Mouse (Mus musculus) urinary bladder, postnatal 25 days (tissue): ENCODE data around the gene Nyx.

Source experiments
- DNase-seq: peaks from one replicate; pipeline ENCODE4 v3.0.0; 2022; ENCODE audit warnings: low spot score

Gene Nyx

GRCm38 (mm10) chrX:13492922-13493321 is 27.0 kb downstream of the Nyx start:
- DNase-seq, result no peak

DNA sequence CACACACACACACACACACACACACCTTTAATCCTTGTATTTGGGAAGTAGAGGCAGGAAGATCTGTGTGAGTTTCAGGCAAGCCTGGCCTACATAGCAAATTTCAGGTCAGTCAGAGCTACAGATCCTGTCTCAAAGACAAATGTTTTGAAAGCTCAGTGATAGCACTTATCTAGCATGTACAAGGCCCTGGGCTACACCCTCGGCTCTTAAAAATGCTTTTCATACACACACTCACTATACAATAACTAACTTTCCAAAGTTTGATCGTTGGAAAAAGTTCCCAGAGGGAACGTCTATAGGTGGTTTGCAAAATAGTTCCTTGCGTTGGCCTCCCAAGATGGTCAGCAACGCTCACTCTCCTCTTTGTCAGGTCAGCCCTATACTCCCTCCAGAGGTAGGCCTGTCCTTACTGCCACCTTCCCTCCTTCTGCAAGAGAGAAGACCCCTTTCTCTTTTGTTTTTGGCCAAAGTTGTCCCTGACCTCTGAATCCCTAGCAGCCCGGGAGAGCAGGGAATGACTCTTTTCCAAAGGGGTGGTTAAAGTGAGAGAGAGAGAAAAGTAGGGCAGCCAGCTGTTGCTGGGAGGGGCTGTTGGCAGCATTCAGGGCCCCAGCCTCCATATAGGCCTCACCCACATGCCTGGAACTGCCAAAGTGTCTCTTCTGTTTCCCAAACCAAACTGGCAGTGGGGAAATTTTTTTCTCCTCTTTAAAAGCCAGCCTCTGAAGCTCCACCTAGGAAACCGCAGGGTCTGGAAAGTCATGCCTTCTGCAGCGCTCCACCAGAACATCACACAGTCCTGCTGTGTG is 29.2 kb downstream of the Nyx start:
- no peak for DNase-seq

DNA sequence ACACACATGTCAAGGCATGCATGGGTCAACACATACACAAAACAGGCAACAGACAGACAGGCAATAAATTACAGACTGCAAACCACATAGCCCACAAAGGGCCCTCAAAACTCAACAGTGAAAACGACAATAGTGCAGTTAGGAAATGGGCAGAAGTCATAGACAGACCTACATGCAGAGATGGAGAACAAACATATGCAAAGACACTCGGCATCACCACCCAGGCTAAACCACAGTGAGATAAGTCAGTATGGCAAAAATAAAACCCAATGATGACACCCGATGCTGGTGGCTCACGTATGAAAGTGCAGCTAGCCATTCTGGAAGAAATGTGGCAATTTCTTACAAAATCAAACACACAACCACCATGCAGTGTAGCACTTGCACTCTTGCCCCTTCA is 34.4 kb downstream of the Nyx start:
- DNase-seq, result no peak

GRCm38 (mm10) chrX:13502862-13503375 is 37.0 kb downstream of the Nyx start:
- no peak for DNase-seq

GRCm38 (mm10) chrX:13504389-13504788 is 38.5 kb downstream of the Nyx start:
- DNase-seq, result no peak

GRCm38 (mm10) chrX:13506376-13506775 is 40.5 kb downstream of the Nyx start:
- no peak for DNase-seq

GRCm38 (mm10) chrX:13513127-13513526 is 47.2 kb downstream of the Nyx start:
- no peak for DNase-seq

DNA sequence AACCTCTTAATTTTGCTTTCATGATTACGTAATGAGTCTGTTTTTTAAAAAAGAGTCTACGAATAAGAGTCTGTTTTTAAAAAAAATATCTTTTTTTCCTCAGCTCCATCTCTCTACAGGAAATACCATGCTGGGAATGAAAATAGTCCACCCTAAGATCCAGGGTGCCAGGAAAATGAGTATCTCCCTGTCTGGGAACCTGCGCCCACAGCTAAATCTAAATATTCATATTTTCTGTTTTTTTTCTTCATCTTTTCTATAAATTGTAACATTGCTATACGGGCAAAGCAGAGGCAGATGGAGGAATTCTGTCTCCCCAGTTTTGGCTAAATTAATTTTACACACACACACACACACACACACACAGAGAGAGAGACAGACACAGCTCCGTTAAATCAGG is 48.0 kb downstream of the Nyx start:
- DNase-seq, result no peak

DNA sequence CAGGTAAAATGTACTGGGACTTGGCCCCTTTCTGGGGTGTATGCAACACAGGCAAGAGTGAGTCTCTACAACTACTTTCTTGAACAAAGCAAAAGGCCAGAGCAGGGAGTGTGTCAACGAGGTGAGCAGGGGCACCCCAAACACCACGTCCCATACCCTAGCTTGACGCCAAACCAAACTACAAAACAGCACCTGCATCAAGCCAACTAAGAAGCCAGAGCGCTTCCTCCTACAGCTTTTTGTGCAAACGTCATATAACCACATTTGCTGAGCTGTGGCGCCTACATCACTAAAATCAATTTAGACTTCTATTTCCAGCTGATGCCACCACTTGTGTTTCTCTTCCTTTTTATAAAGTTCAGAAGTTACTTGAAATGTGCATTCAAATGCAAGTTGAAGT is 50.5 kb downstream of the Nyx start:
- DNase-seq, result no peak

DNA sequence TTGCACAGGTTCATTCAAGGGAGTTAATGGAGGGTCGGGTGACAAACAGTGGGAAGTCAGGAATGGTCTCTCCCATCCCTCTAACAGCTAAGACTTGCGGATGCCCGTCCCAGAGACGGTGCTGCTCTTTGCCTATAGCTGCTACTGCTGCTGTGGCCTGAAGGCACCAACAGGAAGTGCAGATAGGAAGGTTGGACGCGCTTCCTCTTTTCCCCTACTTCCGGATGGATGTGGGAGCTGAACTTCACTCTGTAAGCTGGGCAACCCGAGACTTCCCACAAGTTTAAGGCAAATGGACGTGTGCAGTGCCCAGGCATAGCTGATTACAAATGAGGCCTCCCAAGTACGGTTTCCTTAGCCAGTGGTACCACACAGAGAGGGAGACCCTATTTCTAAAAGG is 52.1 kb downstream of the Nyx start:
- DNase-seq, result no peak

GRCm38 (mm10) chrX:13518781-13519407 is 53.0 kb downstream of the Nyx start:
- no peak for DNase-seq

DNA sequence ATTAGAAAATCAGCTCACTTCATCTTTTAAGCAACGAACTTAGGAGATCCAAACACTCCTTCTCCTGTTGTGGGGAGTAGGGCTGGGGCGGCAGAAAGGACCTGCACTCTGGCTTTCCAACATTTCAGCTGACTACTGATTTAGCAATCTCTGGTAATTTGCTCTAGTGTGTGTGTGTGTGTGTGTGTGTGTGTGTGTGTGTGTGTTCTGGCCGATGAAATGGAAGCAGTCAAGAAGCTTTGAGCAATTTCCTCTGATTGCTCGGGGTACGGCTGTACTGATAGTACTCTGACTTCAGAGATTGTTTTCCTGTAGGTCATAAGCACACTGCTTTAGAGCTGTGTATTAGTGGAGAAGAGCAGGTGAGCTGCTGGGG is 53.5 kb downstream of the Nyx start:
- no peak for DNase-seq

- DNase-seq, result no peak
Measured at GRCm38 (mm10) chrX:13520566-13520965, 54.7 kb downstream of the Nyx start.

DNA sequence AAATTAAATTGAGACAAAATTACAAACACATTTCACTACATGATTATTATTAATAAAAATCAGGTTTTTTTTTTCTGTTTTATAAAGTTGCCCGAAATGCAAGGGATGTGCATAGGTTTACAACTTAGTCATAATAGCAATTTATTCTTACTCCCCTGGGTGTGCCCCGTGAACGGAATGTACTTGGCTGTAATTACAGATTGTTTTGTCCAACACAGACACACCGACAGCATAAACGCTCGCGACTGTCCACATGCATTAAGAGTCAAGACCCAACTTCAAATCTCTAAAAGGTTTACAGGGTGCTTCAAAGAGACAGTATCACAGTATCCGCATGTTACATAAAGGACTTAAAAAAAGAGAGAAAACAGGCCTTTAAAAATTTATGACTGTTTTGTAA is 55.4 kb downstream of the Nyx start:
- no peak for DNase-seq
